Mouse (Mus musculus): ENCODE results near the gene Gm8165.
"Not testable (repeated sequence)": the region's sequence is repeated elsewhere in the genome, so short reads cannot be mapped to it uniquely, and the experiment has no call there.

Gm8165 gene

GRCm38 (mm10) chr14:43677099-43677498 is at the start of gene Gm8165:
Gm8165 (minus strand) TSS chr14:43677199.
- DNase-seq = not testable (repeated sequence)

- not testable (repeated sequence) for DNase-seq
Measured at GRCm38 (mm10) chr14:43697621-43698020, 20.6 kb upstream of the Gm8165 start, which contains the start of gene Gm7324. Gm7324 (plus strand) TSS chr14:43697828.
